Mouse (Mus musculus) intestine, postnatal 0 days (tissue): ENCODE results near the gene Spata31d1a. TPM values are rescaled to one million over a fixed set of nuclear protein-coding genes. Genes with fewer than 3 reads are reported as not detected.
"Not testable (repeated sequence)": the region's sequence is repeated elsewhere in the genome, so short reads cannot be mapped to it uniquely, and the experiment has no call there.

Source experiments
- ATAC-seq: fragments of 200-750 bp; cut with Nextera tagmentation; 2 replicates; pipeline ENCODE4 v1.8.0; 2017; ENCODE audit warnings: mild to moderate bottlenecking, moderate TSS enrichment, moderate library complexity
- H3K27ac ChIP-seq: fragments of 300-500 bp; sonication (generic); 2 replicates; pipeline ENCODE4 v1.5.1; 2014; ENCODE audit warnings: mild to moderate bottlenecking, low read depth, low read length, moderate library complexity
- H3K27me3 ChIP-seq: fragments of 300-500 bp; sonication (generic); replicated peaks from 2 replicates; pipeline ENCODE4 v1.6.1; 2014; ENCODE audit warnings: low read length, mixed read lengths; ENCODE audit not compliant: control insufficient read depth, insufficient read depth
- H3K36me3 ChIP-seq: fragments of 300-500 bp; sonication (generic); 2 replicates; pipeline ENCODE4 v1.6.1; 2014; ENCODE audit warnings: mild to moderate bottlenecking, moderate library complexity; ENCODE audit not compliant: control insufficient read depth, insufficient read depth
- H3K4me1 ChIP-seq: fragments of 300-500 bp; sonication (generic); replicated peaks from 2 replicates; pipeline ENCODE4 v1.6.1; 2014; ENCODE audit warnings: antibody characterized with exemption, low read length, mixed read lengths; ENCODE audit not compliant: control insufficient read depth, insufficient read depth
- H3K4me2 ChIP-seq: fragments of 300-500 bp; sonication (generic); replicated peaks from 2 replicates; pipeline ENCODE4 v1.6.1; 2014; ENCODE audit warnings: low read depth, mild to moderate bottlenecking, moderate library complexity
- H3K4me3 ChIP-seq: fragments of 300-500 bp; sonication (generic); 2 replicates; pipeline ENCODE4 v1.5.1; 2014; ENCODE audit warnings: low read depth, low read length
- H3K9ac ChIP-seq: fragments of 300-500 bp; sonication (generic); 2 replicates; pipeline ENCODE4 v1.6.1; 2014; ENCODE audit warnings: mild to moderate bottlenecking, low read depth, low read length
- H3K9me3 ChIP-seq: fragments of 300-500 bp; sonication (generic); 2 replicates; pipeline ENCODE4 v1.6.1; 2016; ENCODE audit warnings: mixed run types; ENCODE audit not compliant: control insufficient read depth
- CTCF ChIP-seq: sonication (generic); IDR thresholded peaks from 2 replicates; pipeline ENCODE4 v1.5.1; 2016; ENCODE audit warnings: low read depth, mild to moderate bottlenecking, control low read depth, antibody characterized with exemption, moderate library complexity
- WGBS: fragments of 180-500 bp; shearing (Covaris S2); extraction: QIAGEN DNeasy Blood & Tissue Kit; methylation state at CpG from one replicate; pipeline ENCODE4 v1.1.7; 2014; 5-methylcytosine and 5-hydroxymethylcytosine counted together
- polyA plus RNA-seq: library from polyadenylated mRNA; unstranded; fragments of >200 nt; fragmentation: Nextera tagmentation; extraction: Ambion mirVana; gene quantifications from 2 replicates; pipeline ENCODE4 v1.2.1, GENCODE M21; 2015

Gene Spata31d1a
- polyA plus RNA-seq, 1 experiment from 2014 or later = not detected

- Histone ChIP-seq H3K36me3 (no peaks in the 10 kb centered on the region), H3K4me1 (no peaks in the 10 kb centered on the region), H3K4me3 (no peak overlapping the region), H3K4me2 (no peak overlapping the region), H3K27ac (no peak overlapping the region), H3K27me3 (no peaks in the 10 kb centered on the region), H3K9ac (no peak overlapping the region), H3K9me3 (no peaks in the 10 kb centered on the region)
- no peak for ATAC-seq
- 76% methylated on average over 11 of the region's 11 CpGs for WGBS
- TF ChIP-seq CTCF = no peak
Measured at GRCm38 (mm10) chr13:59741096-59741495, 31.0 kb upstream of the Spata31d1a start.

- no peak for TF ChIP-seq CTCF
- ATAC-seq = no peak
- 84% methylated on average over 4 of the region's 4 CpGs for WGBS
Measured at GRCm38 (mm10) chr13:59739397-59739796, 29.3 kb upstream of the Spata31d1a start.

GRCm38 (mm10) chr13:59738455-59738854 lies 28.3 kb upstream of the Spata31d1a start:
- Histone ChIP-seq H3K4me2 (no peak overlapping the region), H3K4me1 (no peaks in the 10 kb centered on the region), H3K36me3 (no peaks in the 10 kb centered on the region), H3K27me3 (no peaks in the 10 kb centered on the region), H3K4me3 (no peak overlapping the region), H3K9ac (no peak overlapping the region), H3K9me3 (no peaks in the 10 kb centered on the region), H3K27ac (no peak overlapping the region)
- WGBS = 80% methylated on average over 2 of the region's 2 CpGs
- no peak for ATAC-seq
- TF ChIP-seq CTCF = no peak

More at GRCm38 (mm10) chr13:59739397-59739796, 29.3 kb upstream of the Spata31d1a start:
- Histone ChIP-seq H3K9ac (no peak overlapping the region), H3K36me3 (no peaks in the 10 kb centered on the region), H3K4me2 (no peak overlapping the region), H3K27ac (no peak overlapping the region), H3K4me1 (no peaks in the 10 kb centered on the region), H3K9me3 (no peaks in the 10 kb centered on the region), H3K4me3 (no peak overlapping the region), H3K27me3 (no peaks in the 10 kb centered on the region)

- Histone ChIP-seq H3K36me3 (no peaks in the 10 kb centered on the region), H3K9ac (no peak overlapping the region), H3K27me3 (no peaks in the 10 kb centered on the region), H3K4me2 (no peak overlapping the region), H3K27ac (no peak overlapping the region), H3K4me3 (no peak overlapping the region), H3K4me1 (no peaks in the 10 kb centered on the region), H3K9me3 (no peaks in the 10 kb centered on the region)
- 17% methylated on average over 3 of the region's 3 CpGs for WGBS
- peak; percentile 69 for ATAC-seq
- TF ChIP-seq CTCF = peak; percentile 62
Measured at GRCm38 (mm10) chr13:59735190-59735589, 25.1 kb upstream of the Spata31d1a start.

- not testable (repeated sequence) for H3K4me2 ChIP-seq, ATAC-seq, H3K36me3 ChIP-seq, H3K4me3 ChIP-seq, H3K27ac ChIP-seq, H3K9me3 ChIP-seq, H3K9ac ChIP-seq, H3K4me1 ChIP-seq, H3K27me3 ChIP-seq
- WGBS = 11% methylated on average over 6 of the region's 6 CpGs
Measured at GRCm38 (mm10) chr13:59734347-59734746, 24.2 kb upstream of the Spata31d1a start.

GRCm38 (mm10) chr13:59733936-59734335 lies 23.8 kb upstream of the Spata31d1a start:
- H3K27me3 ChIP-seq = no peaks in the 10 kb centered on the region
- ATAC-seq = no peak; the same call in 1 of the 2 replicates
- H3K9me3 ChIP-seq = no peaks in the 10 kb centered on the region
- H3K27ac ChIP-seq = no peak overlapping the region
- H3K9ac ChIP-seq = no peak overlapping the region
- TF ChIP-seq CTCF = no peak
- no peak overlapping the region for H3K4me3 ChIP-seq
- no peaks in the 10 kb centered on the region for H3K4me1 ChIP-seq
- no peaks in the 10 kb centered on the region for H3K36me3 ChIP-seq
- WGBS = 80% methylated on average over 2 of the region's 4 CpGs
- no peak overlapping the region for H3K4me2 ChIP-seq

GRCm38 (mm10) chr13:59731652-59732051 lies 21.5 kb upstream of the Spata31d1a start, which contains the start of gene Spata31d1d:
Gene Spata31d1d, minus strand, starts transcription at chr13:59731752.
- no peak for ATAC-seq
- Histone ChIP-seq H3K9me3 (no peaks in the 10 kb centered on the region), H3K9ac (no peak within 1 kb of the TSS), H3K4me3 (no peak within 1 kb of the TSS), H3K4me2 (no peak within 1 kb of the TSS), H3K27ac (no peak within 1 kb of the TSS), H3K27me3 (no peaks in the 10 kb centered on the region), H3K4me1 (no peaks in the 10 kb centered on the region), H3K36me3 (no peaks in the 10 kb centered on the region)
- no peak for TF ChIP-seq CTCF
- whole genome bisulfite sequencing = 40% methylated on average over 7 of the region's 7 CpGs
